Mouse (Mus musculus) spleen, adult 2 months (tissue): Measurements from ENCODE around the gene Elovl7.

Experiments used
- CTCF ChIP-seq: fragments of 200-500 bp; IDR thresholded peaks from 2 replicates; pipeline ENCODE4 v1.5.1; 2011; ENCODE audit warnings: mild to moderate bottlenecking, inconsistent platforms; ENCODE audit not compliant: insufficient read depth, insufficient read length, insufficient replicate concordance; ENCODE audit errors: extremely low read depth
- POLR2A ChIP-seq: fragments of 200-500 bp; IDR thresholded peaks from 2 replicates; pipeline ENCODE4 v1.6.1; 2011; ENCODE audit warnings: low read depth, low read length, inconsistent platforms

- TF ChIP-seq POLR2A (no peak), CTCF (no peak)
Measured at GRCm38 (mm10) chr13:108278592-108278991, 64.4 kb downstream of the Elovl7 start.
